Mouse (Mus musculus) cortical plate, adult 2 months (tissue): ENCODE measurements around the gene Slit3. TPM values are rescaled to one million over a fixed set of nuclear protein-coding genes. Genes with fewer than 3 reads are reported as not detected.

Source experiments
- H3K27ac ChIP-seq: fragments of 200-500 bp; 2 replicates; pipeline ENCODE4 v1.5.1; 2012; ENCODE audit warnings: low read length, control low read depth, inconsistent platforms; ENCODE audit not compliant: insufficient read depth
- H3K4me1 ChIP-seq: fragments of 200-500 bp; 2 replicates; pipeline ENCODE4 v1.6.1; 2011; ENCODE audit warnings: low read length; ENCODE audit not compliant: control insufficient read depth, insufficient read depth
- H3K4me3 ChIP-seq: fragments of 200-500 bp; 2 replicates; pipeline ENCODE4 v1.5.1; 2011; ENCODE audit warnings: mild to moderate bottlenecking, low read length, control low read depth; ENCODE audit not compliant: insufficient read depth
- CTCF ChIP-seq: fragments of 200-500 bp; IDR thresholded peaks from 2 replicates; pipeline ENCODE4 v1.5.1; 2011; ENCODE audit warnings: mild to moderate bottlenecking, control low read depth, low read length; ENCODE audit not compliant: insufficient read depth; ENCODE audit errors: extremely low read depth
- POLR2A ChIP-seq: fragments of 200-500 bp; IDR thresholded peaks from 2 replicates; pipeline ENCODE4 v1.6.1; 2011; ENCODE audit warnings: mild to moderate bottlenecking, low read length, control low read depth; ENCODE audit not compliant: insufficient read depth; ENCODE audit errors: extremely low read depth
- polyA plus RNA-seq: library from polyadenylated mRNA; depleted of rRNA; stranded (reverse); fragments of >200 nt; gene quantifications from 2 replicates; pipeline ENCODE4 v1.2.3, GENCODE M21; 2012

Slit3 gene
- polyA plus RNA-seq, 1 experiment: 15.8 TPM

GRCm38 (mm10) chr11:35417911-35418552, 297.0 kb downstream of the Slit3 start:
- Histone ChIP-seq H3K27ac (no peak overlapping the region), H3K4me1 (peaks cover 7% of the 10 kb centered on the region), H3K4me3 (no peak overlapping the region)
- TF ChIP-seq POLR2A: no peak
- no peak for TF ChIP-seq CTCF

DNA sequence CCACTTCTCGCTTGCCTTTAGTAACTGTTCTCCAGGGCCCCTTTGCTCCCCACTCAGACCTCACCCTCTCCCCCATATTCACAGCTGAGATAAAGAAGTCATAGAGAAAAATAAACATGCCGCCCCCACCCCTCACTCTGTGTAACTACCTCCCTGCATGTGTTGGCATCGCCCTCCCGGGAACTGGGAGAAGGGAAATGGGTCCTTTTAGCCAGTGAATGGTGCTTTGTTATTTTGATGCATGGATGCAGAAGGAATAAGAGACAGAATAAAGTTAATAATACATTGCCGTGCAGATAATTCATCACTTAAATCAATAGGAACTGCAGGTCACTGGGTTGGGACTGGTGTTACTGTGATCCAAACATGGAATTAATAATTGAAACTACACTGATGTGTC, 298.0 kb downstream of the Slit3 start:
- no peak overlapping the region for H3K27ac ChIP-seq
- no peak overlapping the region for H3K4me3 ChIP-seq
- H3K4me1 ChIP-seq: peaks cover 7% of the 10 kb centered on the region
- TF ChIP-seq POLR2A: no peak
- TF ChIP-seq CTCF: no peak

- Histone ChIP-seq H3K4me1 (peaks cover 7% of the 10 kb centered on the region), H3K27ac (no peak overlapping the region), H3K4me3 (no peak overlapping the region)
- TF ChIP-seq CTCF: no peak
- TF ChIP-seq POLR2A: no peak
These were observed 300.7 kb downstream of the Slit3 start for GRCm38 (mm10) chr11:35421728-35422127.

GRCm38 (mm10) chr11:35428036-35428435, 307.0 kb downstream of the Slit3 start:
- Histone ChIP-seq H3K4me3 (no peak overlapping the region), H3K27ac (no peak overlapping the region), H3K4me1 (no peaks in the 10 kb centered on the region)
- TF ChIP-seq CTCF: no peak

- TF ChIP-seq CTCF (no peak), POLR2A (no peak)
- Histone ChIP-seq H3K4me1 (no peaks in the 10 kb centered on the region), H3K27ac (no peak overlapping the region), H3K4me3 (no peak overlapping the region)
These were observed 310.1 kb downstream of the Slit3 start for GRCm38 (mm10) chr11:35431130-35431529.

DNA sequence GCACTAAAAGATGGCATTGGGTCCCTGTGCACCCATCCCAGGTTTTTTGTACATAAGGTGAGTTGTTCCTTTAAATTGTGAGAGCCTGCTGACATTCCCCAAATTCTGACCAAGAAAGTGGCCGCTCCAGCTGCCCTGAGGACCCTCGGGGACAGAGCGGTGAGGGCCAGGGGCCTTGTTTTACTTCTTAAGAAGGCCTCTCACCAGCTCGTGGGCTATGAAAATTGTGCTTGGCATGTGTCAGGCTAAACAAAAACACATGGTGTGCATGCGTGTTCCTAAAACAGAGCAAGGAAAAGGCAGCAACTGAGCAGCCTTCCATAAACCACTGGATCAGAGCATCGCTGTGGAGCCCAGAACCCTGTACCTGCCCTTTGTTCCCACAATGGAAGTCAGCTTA, 316.5 kb downstream of the Slit3 start:
- Histone ChIP-seq H3K4me1 (no peaks in the 10 kb centered on the region), H3K4me3 (no peak overlapping the region), H3K27ac (no peak overlapping the region)
- TF ChIP-seq POLR2A (no peak), CTCF (no peak)

DNA sequence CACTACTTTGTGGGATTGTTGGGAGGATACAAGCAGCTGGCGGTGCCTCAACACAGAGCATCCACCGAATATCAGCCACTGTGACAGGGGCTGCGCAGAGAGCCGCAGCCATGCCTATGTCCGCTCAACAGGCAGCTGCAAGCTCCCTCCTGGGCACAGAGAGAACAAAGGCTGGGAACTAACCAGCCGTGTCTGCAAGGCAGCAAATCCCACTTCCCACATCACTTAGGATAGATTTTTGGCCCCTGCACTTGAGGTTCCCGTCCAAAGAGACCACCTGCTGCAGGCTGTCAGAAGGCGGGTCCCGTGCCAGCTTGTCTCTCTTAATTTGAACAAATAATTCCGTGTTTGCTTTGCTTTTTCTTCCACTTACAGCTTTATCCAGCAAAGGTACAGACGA, 319.2 kb downstream of the Slit3 start:
- no peak overlapping the region for H3K27ac ChIP-seq
- 0 out of 2 replicates have a peak, but pooled peaks cover under 1% of the 10 kb centered on the region for H3K4me1 ChIP-seq
- TF ChIP-seq CTCF (no peak), POLR2A (no peak)
- H3K4me3 ChIP-seq: no peak overlapping the region

GRCm38 (mm10) chr11:35444489-35445100, 323.6 kb downstream of the Slit3 start:
- TF ChIP-seq CTCF: no peak
- no peak for TF ChIP-seq POLR2A
- H3K27ac ChIP-seq: no peak overlapping the region
- H3K4me1 ChIP-seq: peaks cover 3% of the 10 kb centered on the region; the same call in 1 of the 2 replicates
- H3K4me3 ChIP-seq: no peak overlapping the region

GRCm38 (mm10) chr11:35447951-35448350, 326.9 kb downstream of the Slit3 start:
- no peak overlapping the region for H3K27ac ChIP-seq

DNA sequence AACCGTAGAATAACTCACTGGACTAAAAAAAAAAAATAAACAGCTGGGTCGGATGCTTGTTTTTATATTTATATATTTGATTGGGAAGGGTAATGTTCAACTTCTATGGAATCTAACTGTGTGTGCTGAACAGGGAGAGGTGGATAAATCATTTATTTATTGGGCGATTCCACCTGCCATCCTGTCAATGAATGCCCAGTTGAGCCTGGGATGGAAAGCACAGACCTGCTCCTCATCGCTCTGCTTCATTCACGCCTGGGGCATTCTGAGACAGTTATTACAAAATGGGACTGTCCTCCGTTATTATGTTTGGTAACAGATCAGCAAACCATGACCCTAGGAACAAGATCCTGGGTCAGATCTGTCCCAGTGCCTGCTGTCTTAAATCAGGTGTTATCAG, 328.2 kb downstream of the Slit3 start:
- no peak overlapping the region for H3K4me3 ChIP-seq
- TF ChIP-seq POLR2A: no peak
- no peak for TF ChIP-seq CTCF
- peaks cover 3% of the 10 kb centered on the region; the same call in 1 of the 2 replicates for H3K4me1 ChIP-seq
- H3K27ac ChIP-seq: no peak overlapping the region

More at GRCm38 (mm10) chr11:35447951-35448350, 326.9 kb downstream of the Slit3 start:
- Histone ChIP-seq H3K4me1 (peaks cover 3% of the 10 kb centered on the region; the same call in 1 of the 2 replicates), H3K4me3 (no peak overlapping the region)
- no peak for TF ChIP-seq CTCF
- no peak for TF ChIP-seq POLR2A
